Mouse (Mus musculus): ENCODE results near the gene Ndst2.
"Not testable (repeated sequence)": the region's sequence is repeated elsewhere in the genome, so short reads cannot be mapped to it uniquely, and the experiment has no call there.

Gene Ndst2

GRCm38 (mm10) chr14:20738511-20738910 lies 4.1 kb upstream of the Ndst2 start:
- no peak for DNase-seq (ENCODE audit: low read depth, low spot score)

GRCm38 (mm10) chr14:20737306-20737705 lies 2.9 kb upstream of the Ndst2 start:
- peak; percentile 46 for DNase-seq (ENCODE audit: low read depth, low spot score)

- DNase-seq (ENCODE audit: low read depth, low spot score), result no peak
These were observed 1.6 kb upstream of the Ndst2 start for GRCm38 (mm10) chr14:20735892-20736390.

- DNase-seq (ENCODE audit: low read depth, low spot score), result no peak
These were observed 690 bp upstream of the Ndst2 start for GRCm38 (mm10) chr14:20735052-20735451.

GRCm38 (mm10) chr14:20733041-20733951 lies 1.1 kb downstream of the Ndst2 start:
- no peak for DNase-seq (ENCODE audit: low read depth, low spot score)

- DNase-seq (ENCODE audit: low read depth, low spot score), result no peak
These were observed 3.3 kb downstream of the Ndst2 start for GRCm38 (mm10) chr14:20730853-20731602.

- no peak for DNase-seq (ENCODE audit: low read depth, low spot score)
These were observed 4.5 kb downstream of the Ndst2 start for GRCm38 (mm10) chr14:20729871-20730270.

- DNase-seq (ENCODE audit: low read depth, low spot score), result no peak
These were observed 8.6 kb downstream of the Ndst2 start for GRCm38 (mm10) chr14:20725660-20726339.

GRCm38 (mm10) chr14:20724043-20724442 lies 10.3 kb downstream of the Ndst2 start:
- peak; percentile 54 for DNase-seq (ENCODE audit: low read depth, low spot score)

GRCm38 (mm10) chr14:20723006-20723405 lies 11.4 kb downstream of the Ndst2 start:
- DNase-seq (ENCODE audit: low read depth, low spot score), result no peak

- DNase-seq (ENCODE audit: low read depth, low spot score), result no peak
These were observed 13.0 kb downstream of the Ndst2 start for GRCm38 (mm10) chr14:20721371-20721770.

- no peak for DNase-seq (ENCODE audit: low read depth, low spot score)
These were observed 14.6 kb downstream of the Ndst2 start for GRCm38 (mm10) chr14:20719767-20720166.

GRCm38 (mm10) chr14:20718443-20718842 lies 15.9 kb downstream of the Ndst2 start:
- DNase-seq (ENCODE audit: low read depth, low spot score), result no peak

GRCm38 (mm10) chr14:20713832-20714231 lies 20.5 kb downstream of the Ndst2 start:
- DNase-seq (ENCODE audit: low read depth, low spot score), result no peak

- no peak for DNase-seq (ENCODE audit: low read depth, low spot score)
These were observed 26.1 kb downstream of the Ndst2 start for GRCm38 (mm10) chr14:20708239-20708638.

- peak; percentile 88 for DNase-seq (ENCODE audit: low read depth, low spot score)
These were observed 26.9 kb downstream of the Ndst2 start, which contains the start of gene Zswim8 for GRCm38 (mm10) chr14:20707201-20708190. TSS of gene Zswim8 (plus strand) at chr14:20707552.

- not testable (repeated sequence) for DNase-seq (ENCODE audit: low read depth, low spot score)
These were observed 30.9 kb downstream of the Ndst2 start for GRCm38 (mm10) chr14:20703461-20703860.

GRCm38 (mm10) chr14:20702741-20703381 lies 31.5 kb downstream of the Ndst2 start, which contains the start of gene Chchd1:
TSS of gene Chchd1 (plus strand) at chr14:20703006.
- peak; percentile 87 for DNase-seq (ENCODE audit: low read depth, low spot score)

GRCm38 (mm10) chr14:20702096-20702740 lies 32.1 kb downstream of the Ndst2 start:
- DNase-seq (ENCODE audit: low read depth, low spot score), result no peak

All from forelimb bud, embryonic 11.5 days (tissue).